ENCODE assay signal across 9 mouse cellular contexts in genomic region chr2:117312441-117312895, GRCm38 (mm10). TPM values are rescaled to one million over a fixed set of nuclear protein-coding genes. Genes with fewer than 3 reads are reported as not detected.
DNase-seq lines count a peak whose midpoint lies in the region; ATAC-seq and TF ChIP-seq lines count a peak whose summit lies in the region.
"Had no signal": no experiment of that assay in that cellular context is flagged by ENCODE, and none has a peak within 500 bp of the region (broad histone marks: within the 10 kb centered on the region; RNA-seq: fewer than 3 reads in every experiment).

No protein-coding gene starts in this region.

- peak; percentile 67 for ATAC-seq in hindbrain, embryonic 11.5 days (ENCODE audit: low FRiP score)
- ATAC-seq: intestine, postnatal 0 days had no signal

- H3K27me3 ChIP-seq in hindbrain, embryonic 11.5 days (ENCODE audit: control insufficient read depth, insufficient read depth, low read length) = no peaks in the 10 kb centered on the region
- H3K27me3 ChIP-seq: liver, embryonic 15.5 days had no signal

- DNase-seq in right cerebral cortex, adult 18-20 months = peak; percentile 40
- no peak for DNase-seq in right cerebral cortex, postnatal 36 days (ENCODE audit: low spot score in 2 of 2)
- peak; percentile 71 for DNase-seq in brain, adult 2 months (ENCODE audit: low read depth, low spot score)
- peak; percentile 19 for DNase-seq in hindbrain, embryonic 11.5 days (ENCODE audit: low spot score)
- peak; percentile 84 for DNase-seq in naive thymus-derived CD4-positive, alpha-beta T cell, adult 2 months (ENCODE audit: low read depth)
- no peak for DNase-seq in lung, adult 2 months
- no peak for DNase-seq in c-Kit-positive CD71-positive TER-119-positive erythroid progenitor cells, embryonic 14.5 days (ENCODE audit: low spot score)

- H3K4me1 ChIP-seq in hindbrain, embryonic 11.5 days (replicated peaks; ENCODE audit: control insufficient read depth, insufficient read depth, low read length) = no peaks in the 10 kb centered on the region
- H3K4me1 ChIP-seq in lung, adult 2 months (ENCODE audit: control insufficient read depth, insufficient read depth, low read length) = no peaks in the 10 kb centered on the region
- H3K4me1 ChIP-seq: liver, embryonic 15.5 days had no signal

- H3K4me2 ChIP-seq in hindbrain, embryonic 11.5 days (replicated peaks; ENCODE audit: low read depth, low read length) = no peak overlapping the region
- H3K4me2 ChIP-seq: liver, embryonic 15.5 days had no signal

- no peak overlapping the region for H3K4me3 ChIP-seq in hindbrain, embryonic 11.5 days (ENCODE audit: low read depth, low read length)
- H3K4me3 ChIP-seq in lung, adult 2 months (replicated peaks; ENCODE audit: extremely low read depth, low read depth, low read length) = no peak overlapping the region
- H3K4me3 ChIP-seq: liver, embryonic 15.5 days had no signal

- no peak for TF ChIP-seq CTCF in lung, adult 2 months (IDR thresholded peaks at IDR 0.05; ENCODE audit: insufficient read depth, low read length)

- H3K36me3 ChIP-seq in hindbrain, embryonic 11.5 days (ENCODE audit: control insufficient read depth, insufficient read depth, low read length) = no peaks in the 10 kb centered on the region
- H3K36me3 ChIP-seq: liver, embryonic 15.5 days had no signal

- no peaks in the 10 kb centered on the region for H3K9me3 ChIP-seq in hindbrain, embryonic 11.5 days (ENCODE audit: control insufficient read depth, low read length)
- H3K9me3 ChIP-seq: liver, embryonic 15.5 days had no signal

- 63% methylated on average over 7 of the region's 7 CpGs for WGBS in hindbrain, embryonic 11.5 days
- WGBS in lung, adult 2 months = 55% methylated on average over 7 of the region's 7 CpGs

- TF ChIP-seq POLR2A in lung, adult 2 months (IDR thresholded peaks at IDR 0.05; ENCODE audit: borderline replicate concordance, extremely low read depth, low read depth, low read length) = no peak

- no peak overlapping the region for H3K9ac ChIP-seq in hindbrain, embryonic 11.5 days (ENCODE audit: low read depth, low read length)
- H3K9ac ChIP-seq: liver, embryonic 15.5 days had no signal

- no peak overlapping the region for H3K27ac ChIP-seq in hindbrain, embryonic 11.5 days (ENCODE audit: low read depth, low read length)
- H3K27ac ChIP-seq: liver, embryonic 15.5 days had no signal

RNA-seq across cellular contexts. Expression of gene Rasgrp1, which starts 30.3 kb away (rescaled TPM):
- 0.71 and 0.74 TPM in 2 replicates for polyA plus RNA-seq in hindbrain, embryonic 11.5 days (2014; fragmentation: Nextera tagmentation; extraction: Ambion mirVana)
- polyA plus RNA-seq in lung, adult 2 months (2012; rRNA removed) = 1.6 and 3.6 TPM in 2 replicates

Comparison
In these comparisons a context has a peak if more than half of its experiments do, and no peak if none do; other contexts are left out.
1. DNase-seq: peak in right cerebral cortex, adult 18-20 months (single experiment), brain, adult 2 months (single experiment), hindbrain, embryonic 11.5 days (single experiment) and naive thymus-derived CD4-positive, alpha-beta T cell, adult 2 months (single experiment); none in right cerebral cortex, postnatal 36 days (0 of 2), lung, adult 2 months (single experiment) and c-Kit-positive CD71-positive TER-119-positive erythroid progenitor cells, embryonic 14.5 days (single experiment).